Mouse (Mus musculus): ENCODE results near the gene Acoxl. TPM values are rescaled to one million over a fixed set of nuclear protein-coding genes. Genes with fewer than 3 reads are reported as not detected.
A peak's percentile ranks its signal among the peaks of the same experiment; 100 is the strongest.

The Acoxl gene
- not detected in 2 replicates for polyA plus RNA-seq (2011; ENCODE audit: insufficient read length, low read depth, missing spikeins)

DNA sequence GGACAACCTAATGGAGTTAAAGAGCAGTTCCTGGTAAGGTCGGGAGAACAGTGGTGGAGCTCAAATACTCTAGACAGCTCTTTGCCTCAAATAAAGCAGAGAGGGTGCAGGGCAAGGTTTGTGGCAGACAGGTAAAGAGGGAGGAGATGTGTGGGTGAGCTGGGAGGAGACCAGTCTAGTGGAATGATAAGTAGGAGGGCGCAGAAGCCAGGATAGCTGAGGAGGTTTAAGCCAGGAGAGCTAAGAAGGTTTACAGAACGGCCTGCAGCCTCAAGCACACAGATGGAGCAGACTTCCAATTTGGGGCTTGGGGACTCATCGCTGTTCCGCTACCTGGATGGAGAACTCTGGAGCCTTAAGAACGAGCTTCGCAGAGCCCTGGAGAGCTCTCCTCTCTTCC, at the start of gene Acoxl:
Acoxl (plus strand) TSS at position 301 of the 400 bp plus-strand sequence.
- TF ChIP-seq CTCF (IDR thresholded peaks at IDR 0.05; ENCODE audit: borderline replicate concordance, insufficient read depth, low read length) = no peak
- no peak for TF ChIP-seq POLR2A (IDR thresholded peaks at IDR 0.05; ENCODE audit: low read depth, low read length)
- Histone ChIP-seq H3K27ac (ENCODE audit: insufficient read depth, low read length) (no peak within 1 kb of the TSS), H3K4me1 (ENCODE audit: control insufficient read depth, insufficient read depth, low read length) (no peaks in the 10 kb centered on the region), H3K4me3 (ENCODE audit: insufficient read depth, low read length) (no peak within 1 kb of the TSS)

DNA sequence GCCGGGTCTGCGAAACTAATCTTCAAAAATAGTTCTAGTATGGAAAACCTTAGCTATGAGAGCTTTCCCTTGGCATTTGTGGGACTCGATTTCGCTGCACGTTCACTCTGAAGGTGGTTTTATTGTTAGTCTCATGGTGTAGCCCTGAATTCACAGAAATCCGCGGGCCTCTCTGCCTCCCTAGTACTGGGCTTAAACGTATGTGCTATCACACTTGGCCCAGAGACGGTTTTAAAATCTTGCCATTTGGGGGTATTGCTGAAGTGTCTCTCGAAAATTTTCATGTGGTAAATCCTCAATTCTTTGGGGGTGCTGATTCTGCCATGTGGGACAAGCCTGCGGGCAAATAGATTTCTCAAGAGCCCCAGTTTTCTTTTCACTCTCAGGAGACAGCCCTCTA, 49.5 kb upstream of the Acoxl start:
- peaks cover 4% of the 10 kb centered on the region for H3K4me1 ChIP-seq (ENCODE audit: control insufficient read depth, insufficient read depth, low read length)
- peak overlapping the region; percentile 50 for H3K27ac ChIP-seq (ENCODE audit: insufficient read depth, low read length)
- TF ChIP-seq POLR2A (IDR thresholded peaks at IDR 0.05; ENCODE audit: low read depth, low read length) = no peak; the same call in 1 of the 2 replicates
- TF ChIP-seq CTCF (IDR thresholded peaks at IDR 0.05; ENCODE audit: borderline replicate concordance, insufficient read depth, low read length) = no peak
- peak overlapping the region; percentile 81 for H3K4me3 ChIP-seq (ENCODE audit: insufficient read depth, low read length)

DNA sequence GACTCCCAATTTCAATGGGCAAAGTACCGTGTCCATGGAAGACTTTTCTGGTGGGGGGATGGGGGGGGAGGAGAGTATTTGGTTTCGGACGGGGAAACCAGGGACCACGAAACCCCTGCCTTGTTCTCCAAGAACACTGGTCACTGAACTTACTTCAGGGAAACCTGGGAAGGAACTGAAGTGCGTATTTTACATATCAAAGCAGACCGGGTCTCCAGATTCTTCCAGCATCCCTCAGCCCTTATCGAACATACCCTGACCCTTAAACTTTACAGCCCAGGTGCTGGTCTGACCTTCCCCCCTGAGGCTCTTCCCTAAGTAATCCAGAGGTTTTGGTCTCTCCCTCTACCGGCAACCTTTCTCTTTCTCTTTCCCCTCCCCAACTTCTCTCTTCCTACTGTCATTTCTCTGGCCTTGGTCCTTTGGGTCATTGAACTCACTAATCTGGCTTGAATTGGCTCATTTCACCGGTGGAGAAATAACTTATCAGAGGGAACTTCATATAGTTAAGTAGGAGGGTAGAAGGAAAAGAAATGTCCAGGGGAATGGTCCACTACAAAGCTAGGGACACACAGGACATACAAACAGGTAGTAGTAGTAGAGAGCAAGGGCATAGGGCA, 48.9 kb upstream of the Acoxl start:
- no peak for TF ChIP-seq CTCF (IDR thresholded peaks at IDR 0.05; ENCODE audit: borderline replicate concordance, insufficient read depth, low read length)
- no peak for TF ChIP-seq POLR2A (IDR thresholded peaks at IDR 0.05; ENCODE audit: low read depth, low read length)
- Histone ChIP-seq H3K4me3 (ENCODE audit: insufficient read depth, low read length) (no peak overlapping the region), H3K4me1 (ENCODE audit: control insufficient read depth, insufficient read depth, low read length) (peaks cover 4% of the 10 kb centered on the region), H3K27ac (ENCODE audit: insufficient read depth, low read length) (no peak overlapping the region)

DNA sequence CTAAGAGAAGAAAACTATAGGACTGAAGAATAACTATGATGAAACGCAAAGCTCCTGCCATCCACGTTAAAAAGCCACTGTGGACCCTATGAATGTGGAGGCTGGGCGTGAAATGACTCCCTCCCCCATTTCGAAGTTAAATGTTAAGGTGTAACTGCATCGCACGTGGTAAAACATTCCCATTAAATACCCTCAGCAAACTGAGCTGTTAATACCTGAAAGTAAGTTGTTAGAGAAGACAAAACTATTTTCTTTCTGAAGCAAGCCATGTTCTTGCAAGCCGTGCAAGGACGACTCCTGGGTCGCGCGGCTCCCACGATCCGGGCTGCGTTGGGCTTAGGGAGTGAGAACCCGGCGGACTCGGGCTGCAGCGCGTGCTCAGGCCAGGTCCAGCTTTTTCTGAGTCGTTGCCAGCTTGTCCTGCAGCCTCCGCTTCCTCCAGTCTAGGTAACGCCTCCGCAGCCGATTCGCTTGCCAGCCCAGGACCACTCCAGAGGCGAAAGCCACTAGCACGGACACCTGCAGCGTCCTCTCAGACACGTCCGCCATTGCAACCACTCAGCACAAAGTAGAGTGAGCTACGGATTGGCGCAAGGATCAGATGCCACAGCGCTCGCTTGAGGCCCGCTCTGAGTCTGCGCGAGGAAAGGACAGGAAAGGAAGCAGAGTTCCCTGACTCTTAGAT, 46.6 kb upstream of the Acoxl start, which contains the start of gene Mtln:
Mtln (minus strand) TSS at position 570 of the 685 bp plus-strand sequence.
- TF ChIP-seq POLR2A (IDR thresholded peaks at IDR 0.05; ENCODE audit: low read depth, low read length) (peak; percentile 88), CTCF (IDR thresholded peaks at IDR 0.05; ENCODE audit: borderline replicate concordance, insufficient read depth, low read length) (no peak)
- peak within 1 kb of the TSS; percentile 72 for H3K4me3 ChIP-seq (ENCODE audit: insufficient read depth, low read length)
- H3K4me1 ChIP-seq (ENCODE audit: control insufficient read depth, insufficient read depth, low read length) = peaks cover 4% of the 10 kb centered on the region
- H3K27ac ChIP-seq (ENCODE audit: insufficient read depth, low read length) = no peak within 1 kb of the TSS

DNA sequence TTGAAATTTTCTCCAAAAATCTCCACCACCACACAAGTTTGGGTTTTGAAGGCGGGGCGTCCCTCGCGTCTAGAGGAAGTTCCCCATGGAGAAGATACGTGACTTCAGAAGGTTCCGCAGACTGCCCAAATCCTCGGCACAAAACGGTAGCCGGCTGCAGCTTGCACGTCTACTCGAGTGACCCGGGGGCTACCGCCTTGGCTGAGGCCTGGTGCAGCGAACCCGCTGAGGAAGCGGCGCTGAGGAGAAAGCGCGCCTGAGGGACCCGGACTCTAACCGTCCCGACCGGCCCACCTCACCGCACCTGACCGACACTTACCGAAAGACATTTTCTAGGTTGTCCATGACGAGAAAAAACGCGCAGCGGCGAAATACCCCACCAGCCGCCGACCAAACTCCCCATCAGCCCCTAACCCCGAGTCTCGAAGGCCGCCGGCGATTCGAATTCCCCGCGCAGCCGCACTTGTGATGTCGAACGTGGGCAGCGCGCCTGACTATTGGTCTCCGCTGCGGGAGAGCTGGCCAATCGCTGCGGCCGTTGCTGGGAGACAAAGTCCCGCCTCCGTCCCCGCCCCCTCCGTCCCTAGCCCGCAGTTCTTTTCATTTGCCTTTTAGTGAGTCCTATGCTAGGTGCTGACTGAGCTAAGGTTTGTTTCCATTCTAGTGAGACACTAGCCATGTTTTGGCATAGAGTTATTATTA, 7.1 kb upstream of the Acoxl start, which contains the start of gene Bub1:
Bub1 (minus strand) TSS at position 465 of the 702 bp plus-strand sequence.
- TF ChIP-seq POLR2A (IDR thresholded peaks at IDR 0.05; ENCODE audit: low read depth, low read length) (peak; percentile 30; the same call in 1 of the 2 replicates), CTCF (IDR thresholded peaks at IDR 0.05; ENCODE audit: borderline replicate concordance, insufficient read depth, low read length) (no peak)
- Histone ChIP-seq H3K4me3 (ENCODE audit: insufficient read depth, low read length) (peak within 1 kb of the TSS; percentile 95), H3K4me1 (ENCODE audit: control insufficient read depth, insufficient read depth, low read length) (no peaks in the 10 kb centered on the region), H3K27ac (ENCODE audit: insufficient read depth, low read length) (0 out of 2 replicates have a peak within 1 kb of the TSS, but pooled peaks have one; percentile 2)

DNA sequence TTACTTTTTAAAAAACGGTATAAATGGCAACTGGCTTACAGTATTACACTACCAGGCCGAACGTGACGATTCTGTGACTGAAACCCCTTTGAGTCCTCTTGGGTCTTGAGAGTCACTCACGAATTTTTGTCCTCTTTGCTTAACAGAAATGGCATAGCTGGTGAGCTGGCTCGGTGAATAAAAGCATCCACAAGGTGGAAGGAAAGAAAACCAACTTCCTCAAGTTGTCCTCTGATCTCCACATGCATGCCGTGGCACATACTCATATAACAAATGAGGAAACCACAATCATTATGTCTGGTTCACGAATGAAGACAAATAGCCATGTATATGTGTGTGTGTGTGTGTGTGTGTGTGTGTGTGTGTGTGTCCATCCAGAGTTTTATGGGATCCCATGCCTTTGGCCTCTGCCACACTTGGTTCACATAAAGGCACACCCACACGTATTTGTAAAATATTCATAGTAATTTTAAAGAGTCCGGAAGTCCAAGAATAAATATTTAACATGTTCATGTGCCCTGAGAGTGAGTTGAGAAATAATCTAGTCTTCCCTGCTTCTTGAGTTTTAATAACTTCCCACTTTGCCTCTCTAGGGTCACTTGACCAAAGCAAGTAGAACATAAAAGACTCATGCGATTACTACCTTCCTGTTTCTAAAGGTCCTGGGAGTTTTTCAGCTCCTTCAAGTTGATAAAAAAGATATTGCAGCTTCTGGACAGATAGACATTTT, 6.4 kb upstream of the Acoxl start:
- TF ChIP-seq POLR2A (IDR thresholded peaks at IDR 0.05; ENCODE audit: low read depth, low read length) = no peak
- no peak for TF ChIP-seq CTCF (IDR thresholded peaks at IDR 0.05; ENCODE audit: borderline replicate concordance, insufficient read depth, low read length)
- Histone ChIP-seq H3K4me3 (ENCODE audit: insufficient read depth, low read length) (peak overlapping the region; percentile 23), H3K4me1 (ENCODE audit: control insufficient read depth, insufficient read depth, low read length) (no peaks in the 10 kb centered on the region), H3K27ac (ENCODE audit: insufficient read depth, low read length) (0 out of 2 replicates have a peak overlapping the region, but pooled peaks have one; percentile 2)

DNA sequence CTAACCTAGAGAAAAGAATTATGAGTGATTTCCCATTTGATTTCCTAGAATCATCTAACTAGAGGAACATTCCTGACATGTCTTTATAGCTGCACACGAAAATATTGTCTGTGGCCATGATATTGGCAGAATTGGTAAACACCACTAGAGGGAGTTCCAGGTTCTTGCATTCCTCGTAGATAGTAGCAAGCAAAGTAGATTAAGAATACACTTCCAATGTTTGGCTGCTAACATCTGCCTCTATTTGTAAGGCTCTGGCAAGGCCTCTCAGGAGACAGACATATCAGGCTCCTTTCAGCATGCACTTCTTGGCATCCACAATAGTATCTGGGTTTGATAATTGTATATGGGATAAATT, 5.9 kb upstream of the Acoxl start:
- Histone ChIP-seq H3K4me1 (ENCODE audit: control insufficient read depth, insufficient read depth, low read length) (no peaks in the 10 kb centered on the region), H3K4me3 (ENCODE audit: insufficient read depth, low read length) (no peak overlapping the region), H3K27ac (ENCODE audit: insufficient read depth, low read length) (no peak overlapping the region)
- TF ChIP-seq CTCF (IDR thresholded peaks at IDR 0.05; ENCODE audit: borderline replicate concordance, insufficient read depth, low read length) = no peak
- no peak for TF ChIP-seq POLR2A (IDR thresholded peaks at IDR 0.05; ENCODE audit: low read depth, low read length)

DNA sequence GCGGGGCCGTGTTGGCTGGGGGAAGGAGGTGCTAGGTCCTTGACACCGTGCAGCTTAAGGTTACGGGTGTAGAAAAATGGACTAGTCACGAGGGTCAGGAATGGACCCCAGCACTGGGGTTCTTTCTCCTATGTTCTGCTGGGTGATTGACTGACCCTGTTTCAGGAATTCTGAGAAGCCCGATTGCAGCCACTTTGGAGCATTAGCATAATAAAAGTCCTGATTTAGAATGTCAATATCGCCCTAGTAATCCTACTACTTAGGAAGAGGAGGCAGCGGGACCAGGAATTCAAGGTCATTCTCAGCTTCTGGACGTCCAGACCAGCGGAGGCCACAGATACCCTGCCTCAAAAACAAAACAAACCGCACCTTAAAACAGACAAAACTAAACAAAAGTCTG, 749 bp downstream of the Acoxl start:
- H3K27ac ChIP-seq (ENCODE audit: insufficient read depth, low read length) = no peak overlapping the region
- TF ChIP-seq POLR2A (IDR thresholded peaks at IDR 0.05; ENCODE audit: low read depth, low read length) (no peak), CTCF (IDR thresholded peaks at IDR 0.05; ENCODE audit: borderline replicate concordance, insufficient read depth, low read length) (no peak)

DNA sequence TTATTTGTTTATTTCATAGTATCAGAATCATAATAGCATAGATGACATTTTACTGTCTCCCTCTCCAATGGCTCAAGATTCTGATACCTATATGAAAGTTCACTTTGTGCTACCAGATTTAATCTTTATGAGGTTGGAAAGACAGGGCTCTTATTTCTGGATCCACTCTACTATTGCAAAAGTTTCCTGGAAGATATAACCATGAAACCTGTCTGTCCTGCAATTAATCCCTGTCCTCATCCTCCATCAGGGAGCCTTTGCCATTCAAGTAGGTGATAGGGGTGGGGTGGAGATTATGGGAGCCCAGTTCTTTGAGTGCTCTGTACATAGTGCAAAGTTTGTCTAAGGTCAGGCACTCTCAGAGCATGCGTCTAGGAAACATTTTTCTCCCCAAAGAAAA, 2.7 kb downstream of the Acoxl start:
- TF ChIP-seq POLR2A (IDR thresholded peaks at IDR 0.05; ENCODE audit: low read depth, low read length) (no peak), CTCF (IDR thresholded peaks at IDR 0.05; ENCODE audit: borderline replicate concordance, insufficient read depth, low read length) (no peak)
- Histone ChIP-seq H3K27ac (ENCODE audit: insufficient read depth, low read length) (no peak overlapping the region), H3K4me1 (ENCODE audit: control insufficient read depth, insufficient read depth, low read length) (no peaks in the 10 kb centered on the region; the same call in 1 of the 2 replicates), H3K4me3 (ENCODE audit: insufficient read depth, low read length) (no peak overlapping the region)

More for the DNA sequence above, 749 bp downstream of the Acoxl start:
- no peak overlapping the region for H3K4me3 ChIP-seq (ENCODE audit: insufficient read depth, low read length)
- no peaks in the 10 kb centered on the region for H3K4me1 ChIP-seq (ENCODE audit: control insufficient read depth, insufficient read depth, low read length)
